Mouse (Mus musculus): Measurements from ENCODE around the gene Pigc. TPM values are rescaled to one million over a fixed set of nuclear protein-coding genes. Genes with fewer than 3 reads are reported as not detected.

Pigc gene
- polyA plus RNA-seq, 1 experiment from 2014 or later = 29.9 TPM

GRCm38 (mm10) chr1:161990684-161991578, 21.9 kb downstream of the Pigc start:
- Histone ChIP-seq H3K4me1 (replicated peaks; ENCODE audit: control insufficient read depth, insufficient read depth) (no peaks in the 10 kb centered on the region), H3K4me2 (replicated peaks; ENCODE audit: low read depth) (no peak overlapping the region), H3K9ac (ENCODE audit: low read length) (no peak overlapping the region), H3K9me3 (ENCODE audit: control insufficient read depth, low read length) (no peaks in the 10 kb centered on the region), H3K36me3 (ENCODE audit: control insufficient read depth, insufficient read depth, low read length) (no peaks in the 10 kb centered on the region), H3K27ac (replicated peaks) (no peak overlapping the region), H3K4me3 (ENCODE audit: low read depth, low read length) (no peak overlapping the region), H3K27me3 (ENCODE audit: control insufficient read depth, insufficient read depth, low read length) (no peaks in the 10 kb centered on the region)
- ATAC-seq (ENCODE audit: low FRiP score, low TSS enrichment) = no peak
- no peak for DNase-seq (ENCODE audit: low spot score)
- WGBS = 52% methylated on average over 10 of the region's 10 CpGs
- no peak for TF ChIP-seq EP300 (optimal IDR thresholded peaks at IDR 0.05)
- no peak for TF ChIP-seq CTCF (IDR thresholded peaks at IDR 0.05; ENCODE audit: low read depth)

GRCm38 (mm10) chr1:161991846-161992245, 22.9 kb downstream of the Pigc start:
- no peaks in the 10 kb centered on the region for H3K36me3 ChIP-seq (ENCODE audit: control insufficient read depth, insufficient read depth, low read length)
- 91% methylated on average over 11 of the region's 11 CpGs for WGBS
- no peak overlapping the region for H3K9ac ChIP-seq (ENCODE audit: low read length)
- no peak overlapping the region for H3K4me2 ChIP-seq (replicated peaks; ENCODE audit: low read depth)
- H3K4me1 ChIP-seq (replicated peaks; ENCODE audit: control insufficient read depth, insufficient read depth) = no peaks in the 10 kb centered on the region
- DNase-seq (ENCODE audit: low spot score) (no peak), ATAC-seq (ENCODE audit: low FRiP score, low TSS enrichment) (no peak)
- H3K27ac ChIP-seq (replicated peaks) = no peak overlapping the region
- H3K9me3 ChIP-seq (ENCODE audit: control insufficient read depth, low read length) = no peaks in the 10 kb centered on the region
- H3K27me3 ChIP-seq (ENCODE audit: control insufficient read depth, insufficient read depth, low read length) = no peaks in the 10 kb centered on the region
- TF ChIP-seq CTCF (IDR thresholded peaks at IDR 0.05; ENCODE audit: low read depth) = no peak
- no peak overlapping the region for H3K4me3 ChIP-seq (ENCODE audit: low read depth, low read length)

DNA sequence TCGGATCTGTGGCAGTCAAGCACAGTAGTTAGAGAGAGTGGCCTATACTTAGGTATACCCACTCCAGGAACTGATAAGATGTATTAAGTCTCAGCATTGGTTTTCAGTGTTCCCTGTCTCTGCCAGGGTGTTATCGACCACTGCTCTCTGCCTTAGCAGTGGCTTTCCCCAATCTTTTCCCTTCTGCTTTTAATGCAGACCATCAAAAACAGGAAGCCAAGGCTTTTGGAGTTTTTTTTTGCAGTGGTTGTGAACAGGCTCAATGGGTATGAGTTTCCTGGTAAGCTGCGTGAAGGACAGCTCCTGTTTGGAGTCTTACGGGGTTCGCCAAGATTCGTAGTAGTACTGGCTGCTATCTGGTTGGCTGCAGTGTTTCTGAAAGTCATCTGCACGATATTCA, 23.4 kb downstream of the Pigc start:
- H3K27ac ChIP-seq (replicated peaks) = no peak overlapping the region
- H3K4me3 ChIP-seq (ENCODE audit: low read depth, low read length) = no peak overlapping the region
- no peaks in the 10 kb centered on the region for H3K9me3 ChIP-seq (ENCODE audit: control insufficient read depth, low read length)
- 88% methylated on average over 7 of the region's 7 CpGs for WGBS
- H3K27me3 ChIP-seq (ENCODE audit: control insufficient read depth, insufficient read depth, low read length) = no peaks in the 10 kb centered on the region
- TF ChIP-seq EP300 (optimal IDR thresholded peaks at IDR 0.05) (no peak), CTCF (IDR thresholded peaks at IDR 0.05; ENCODE audit: low read depth) (no peak)
- H3K4me1 ChIP-seq (replicated peaks; ENCODE audit: control insufficient read depth, insufficient read depth) = no peaks in the 10 kb centered on the region
- no peaks in the 10 kb centered on the region for H3K36me3 ChIP-seq (ENCODE audit: control insufficient read depth, insufficient read depth, low read length)
- DNase-seq (ENCODE audit: low spot score) = no peak
- no peak for ATAC-seq (ENCODE audit: low FRiP score, low TSS enrichment)
- H3K9ac ChIP-seq (ENCODE audit: low read length) = no peak overlapping the region
- no peak overlapping the region for H3K4me2 ChIP-seq (replicated peaks; ENCODE audit: low read depth)

GRCm38 (mm10) chr1:161998781-161999180, 29.8 kb downstream of the Pigc start:
- WGBS = 42% methylated on average over 4 of the region's 4 CpGs
- Histone ChIP-seq H3K4me2 (replicated peaks; ENCODE audit: low read depth) (no peak overlapping the region), H3K27ac (replicated peaks) (no peak overlapping the region), H3K9ac (ENCODE audit: low read length) (no peak overlapping the region), H3K4me3 (ENCODE audit: low read depth, low read length) (no peak overlapping the region), H3K9me3 (ENCODE audit: control insufficient read depth, low read length) (no peaks in the 10 kb centered on the region), H3K4me1 (replicated peaks; ENCODE audit: control insufficient read depth, insufficient read depth) (no peaks in the 10 kb centered on the region), H3K27me3 (ENCODE audit: control insufficient read depth, insufficient read depth, low read length) (no peaks in the 10 kb centered on the region), H3K36me3 (ENCODE audit: control insufficient read depth, insufficient read depth, low read length) (no peaks in the 10 kb centered on the region)
- ATAC-seq (ENCODE audit: low FRiP score, low TSS enrichment) (no peak), DNase-seq (ENCODE audit: low spot score) (no peak)
- no peak for TF ChIP-seq CTCF (IDR thresholded peaks at IDR 0.05; ENCODE audit: low read depth)
- TF ChIP-seq EP300 (optimal IDR thresholded peaks at IDR 0.05) = no peak

GRCm38 (mm10) chr1:161999338-161999737, 30.4 kb downstream of the Pigc start:
- peak overlapping the region; percentile 59; the same call in 1 of the 2 replicates for H3K27ac ChIP-seq (replicated peaks)
- TF ChIP-seq CTCF (IDR thresholded peaks at IDR 0.05; ENCODE audit: low read depth) = no peak
- TF ChIP-seq EP300 (optimal IDR thresholded peaks at IDR 0.05) = no peak
- H3K4me2 ChIP-seq (replicated peaks; ENCODE audit: low read depth) = no peak overlapping the region

GRCm38 (mm10) chr1:161999882-162000371, 30.9 kb downstream of the Pigc start:
- Histone ChIP-seq H3K9me3 (ENCODE audit: control insufficient read depth, low read length) (no peaks in the 10 kb centered on the region), H3K27me3 (ENCODE audit: control insufficient read depth, insufficient read depth, low read length) (no peaks in the 10 kb centered on the region), H3K4me1 (replicated peaks; ENCODE audit: control insufficient read depth, insufficient read depth) (peaks cover 8% of the 10 kb centered on the region; the same call in 1 of the 2 replicates), H3K27ac (replicated peaks) (peak overlapping the region; percentile 0), H3K36me3 (ENCODE audit: control insufficient read depth, insufficient read depth, low read length) (no peaks in the 10 kb centered on the region), H3K4me2 (replicated peaks; ENCODE audit: low read depth) (peak overlapping the region; percentile 2; the same call in 1 of the 2 replicates), H3K4me3 (ENCODE audit: low read depth, low read length) (no peak overlapping the region), H3K9ac (ENCODE audit: low read length) (no peak overlapping the region; the same call in 1 of the 2 replicates)
- TF ChIP-seq CTCF (IDR thresholded peaks at IDR 0.05; ENCODE audit: low read depth) (peak; percentile 87), EP300 (optimal IDR thresholded peaks at IDR 0.05) (no peak)
- ATAC-seq (ENCODE audit: low FRiP score, low TSS enrichment) (peak; percentile 67; the same call in 1 of the 2 replicates), DNase-seq (ENCODE audit: low spot score) (peak; percentile 31)
- 6% methylated on average over 4 of the region's 4 CpGs for WGBS

More at GRCm38 (mm10) chr1:161999338-161999737, 30.4 kb downstream of the Pigc start:
- no peaks in the 10 kb centered on the region for H3K9me3 ChIP-seq (ENCODE audit: control insufficient read depth, low read length)
- DNase-seq (ENCODE audit: low spot score) = no peak
- WGBS = 29% methylated on average over 5 of the region's 5 CpGs
- no peak overlapping the region for H3K4me3 ChIP-seq (ENCODE audit: low read depth, low read length)
- ATAC-seq (ENCODE audit: low FRiP score, low TSS enrichment) = no peak
- H3K36me3 ChIP-seq (ENCODE audit: control insufficient read depth, insufficient read depth, low read length) = no peaks in the 10 kb centered on the region
- H3K9ac ChIP-seq (ENCODE audit: low read length) = no peak overlapping the region
- H3K27me3 ChIP-seq (ENCODE audit: control insufficient read depth, insufficient read depth, low read length) = no peaks in the 10 kb centered on the region
- peaks cover 4% of the 10 kb centered on the region; the same call in 1 of the 2 replicates for H3K4me1 ChIP-seq (replicated peaks; ENCODE audit: control insufficient read depth, insufficient read depth)
